8 mouse cellular contexts compared by ENCODE assay signal in genomic region chr19:5848826-5849672, GRCm38 (mm10). TPM values are rescaled to one million over a fixed set of nuclear protein-coding genes. Genes with fewer than 3 reads are reported as not detected.
DNase-seq lines count a peak whose midpoint lies in the region; ATAC-seq and TF ChIP-seq lines count a peak whose summit lies in the region.

No protein-coding gene starts in this region.

- peak overlapping the region; percentile 1; the same call in 1 of the 2 replicates for H3K4me2 ChIP-seq in midbrain, embryonic 12.5 days (replicated peaks)

- peaks cover 63% of the 10 kb centered on the region for H3K79me2 ChIP-seq in C2C12 (ENCODE audit: control insufficient read depth, insufficient read depth)

- WGBS in heart, embryonic 10.5 days = 29% methylated on average over 13 of the region's 13 CpGs
- WGBS in midbrain, embryonic 12.5 days = 47% methylated on average over 13 of the region's 13 CpGs

- peak overlapping the region; percentile 40 for H3K4me3 ChIP-seq in C2C12 (ENCODE audit: insufficient read depth, poor library complexity, severe bottlenecking)
- H3K4me3 ChIP-seq in G1E (ENCODE audit: low read depth, low read length) = peak overlapping the region; percentile 65; the same call in 1 of the 2 replicates
- H3K4me3 ChIP-seq in heart, embryonic 10.5 days = peak overlapping the region; percentile 56
- no peak overlapping the region for H3K4me3 ChIP-seq in midbrain, embryonic 12.5 days

- DNase-seq in G1E (ENCODE audit: low spot score) = no peak
- peak; percentile 68 to 70 for DNase-seq in cerebellum, postnatal 25 days
- no peak for DNase-seq in heart, embryonic 10.5 days (ENCODE audit: low spot score)
- DNase-seq in kidney, postnatal 10 days = peak; percentile 60

- TF ChIP-seq CTCF in C2C12 (IDR thresholded peaks at IDR 0.05; ENCODE audit: control insufficient read depth, insufficient read depth, insufficient read length) (no peak), G1E (IDR thresholded peaks at IDR 0.05; ENCODE audit: low read depth, low read length) (no peak)

- no peaks in the 10 kb centered on the region for H3K27me3 ChIP-seq in C2C12 (ENCODE audit: control insufficient read depth, insufficient read depth, insufficient read length)
- no peaks in the 10 kb centered on the region for H3K27me3 ChIP-seq in G1E (ENCODE audit: insufficient read depth, low read length)
- no peaks in the 10 kb centered on the region for H3K27me3 ChIP-seq in heart, embryonic 10.5 days (ENCODE audit: insufficient read depth, poor library complexity, severe bottlenecking)
- H3K27me3 ChIP-seq in midbrain, embryonic 12.5 days = peaks cover 5% of the 10 kb centered on the region; the same call in 1 of the 2 replicates

- H3K9ac ChIP-seq in midbrain, embryonic 12.5 days (replicated peaks) = peak overlapping the region; percentile 25; the same call in 1 of the 2 replicates

- ATAC-seq in G1E (ENCODE audit: extremely low read depth, insufficient number of reproducible peaks, low FRiP score, poor library complexity, severe bottlenecking) = no peak
- no peak for ATAC-seq in midbrain, embryonic 12.5 days (ENCODE audit: low FRiP score, low read depth)
- ATAC-seq in inflammation-experienced regulatory T-cells, adult 6 months = no peak
- ATAC-seq in frontal cortex, adult (ENCODE audit: low TSS enrichment) = no peak

- H3K36me3 ChIP-seq in C2C12 (ENCODE audit: control insufficient read depth, insufficient read depth) = peaks cover 21% of the 10 kb centered on the region
- peaks cover 36% of the 10 kb centered on the region for H3K36me3 ChIP-seq in G1E (replicated peaks)
- H3K36me3 ChIP-seq in heart, embryonic 10.5 days = peaks cover 23% of the 10 kb centered on the region
- peaks cover 14% of the 10 kb centered on the region for H3K36me3 ChIP-seq in midbrain, embryonic 12.5 days

- H3K9me3 ChIP-seq in G1E (replicated peaks) = no peaks in the 10 kb centered on the region
- H3K9me3 ChIP-seq in heart, embryonic 10.5 days = no peaks in the 10 kb centered on the region
- no peaks in the 10 kb centered on the region for H3K9me3 ChIP-seq in midbrain, embryonic 12.5 days

- H3K79me3 ChIP-seq in C2C12 (ENCODE audit: low read depth) = peaks cover 26% of the 10 kb centered on the region

- peaks cover 84% of the 10 kb centered on the region for H3K4me1 ChIP-seq in G1E (ENCODE audit: insufficient read depth, low read depth, low read length)
- H3K4me1 ChIP-seq in heart, embryonic 10.5 days = peaks cover 87% of the 10 kb centered on the region
- H3K4me1 ChIP-seq in midbrain, embryonic 12.5 days = peaks cover 63% of the 10 kb centered on the region

- peak overlapping the region; percentile 83 for H3ac ChIP-seq in C2C12 (ENCODE audit: control insufficient read depth, insufficient read length, low read depth)

- H3K27ac ChIP-seq in heart, embryonic 10.5 days = peak overlapping the region; percentile 96
- H3K27ac ChIP-seq in midbrain, embryonic 12.5 days (replicated peaks) = peak overlapping the region; percentile 98

TF ChIP-seq in C2C12, 6 proteins besides CTCF, POLR2A, EP300 and RAD21:
- TF ChIP-seq MAX (IDR thresholded peaks at IDR 0.05) = no peak
- peak; percentile 65 for TF ChIP-seq CEBPB (IDR thresholded peaks at IDR 0.05; ENCODE audit: low read depth)
- TF ChIP-seq FOSL1 (IDR thresholded peaks at IDR 0.05; ENCODE audit: insufficient read depth, low read length, poor library complexity, severe bottlenecking) = no peak

RNA-seq across cellular contexts. Expression of gene Frmd8, which starts 26.0 kb away (rescaled TPM):
- polyA plus RNA-seq in C2C12 (2012; fragmentation: generic; extraction: Trizol) = 44.1 TPM
- total RNA-seq in G1E (2014; fragmentation: Nextera tagmentation) = 8.9 and 15.1 TPM in 2 replicates
- total RNA-seq in G1E (2017) = 14.5 and 15.2 TPM in 2 replicates
- 21.0 and 21.9 TPM in 2 replicates for polyA plus RNA-seq in G1E (2012)
- 40.6 and 46.3 TPM in 2 replicates for polyA plus RNA-seq in heart, embryonic 10.5 days (2016; fragmentation: Nextera tagmentation; extraction: Ambion mirVana)
- polyA plus RNA-seq in midbrain, embryonic 12.5 days (2016; fragmentation: Nextera tagmentation; extraction: Ambion mirVana) = 22.3 and 24.8 TPM in 2 replicates
- 10 to 100 TPM; 57.3 to 71.3 (median 60.1) TPM for polyA plus RNA-seq in inflammation-experienced regulatory T-cells, adult 6 months (2017; shearing (Covaris generic))

RNA-seq across cellular contexts. Expression of gene Slc25a45, which starts 28.6 kb away (rescaled TPM):
- polyA plus RNA-seq in C2C12 (2012; fragmentation: generic; extraction: Trizol) (5.5 TPM), G1E (2012) (0.68 and 0.93 TPM in 2 replicates)
- total RNA-seq in G1E (2014; fragmentation: Nextera tagmentation) (3.5 and 6.4 TPM in 2 replicates), G1E (2017) (10.9 and 12.5 TPM in 2 replicates)
- 2.1 and 2.5 TPM in 2 replicates for polyA plus RNA-seq in heart, embryonic 10.5 days (2016; fragmentation: Nextera tagmentation; extraction: Ambion mirVana)
- polyA plus RNA-seq in midbrain, embryonic 12.5 days (2016; fragmentation: Nextera tagmentation; extraction: Ambion mirVana) = 1.9 and 3.4 TPM in 2 replicates
- 10 to 100 TPM; 48.8 to 54.8 (median 54.1) TPM for polyA plus RNA-seq in inflammation-experienced regulatory T-cells, adult 6 months (2017; shearing (Covaris generic))

RNA-seq across cellular contexts. Expression of gene Tigd3, which starts 44.9 kb away (rescaled TPM):
- polyA plus RNA-seq in C2C12 (2012; fragmentation: generic; extraction: Trizol) (1.0 TPM), G1E (2012) (0.70 and 1.0 TPM in 2 replicates)
- total RNA-seq in G1E (2014; fragmentation: Nextera tagmentation) (0.90 and 2.1 TPM in 2 replicates), G1E (2017) (2.0 and 2.4 TPM in 2 replicates)
- 2.4 and 2.9 TPM in 2 replicates for polyA plus RNA-seq in heart, embryonic 10.5 days (2016; fragmentation: Nextera tagmentation; extraction: Ambion mirVana)
- polyA plus RNA-seq in midbrain, embryonic 12.5 days (2016; fragmentation: Nextera tagmentation; extraction: Ambion mirVana) = 11.1 and 11.4 TPM in 2 replicates
- 1 to 10 TPM in 1 of 3 experiments, under 1 TPM in 2; 0.36 to 1.1 (median 0.66) TPM for polyA plus RNA-seq in inflammation-experienced regulatory T-cells, adult 6 months (2017; shearing (Covaris generic))

Comparison
In these comparisons a context has a peak if more than half of its experiments do, and no peak if none do; other contexts are left out.
1. DNase-seq: peak in cerebellum, postnatal 25 days (2 of 2) and kidney, postnatal 10 days (single experiment); none in G1E (single experiment) and heart, embryonic 10.5 days (single experiment).